Mouse (Mus musculus): ENCODE results near the gene Siah3. TPM values are rescaled to one million over a fixed set of nuclear protein-coding genes. Genes with fewer than 3 reads are reported as not detected.

Gene Siah3
- polyA plus RNA-seq, 1 experiment from 2014 or later: 0.08 TPM

- Histone ChIP-seq H3K27me3 (no peaks in the 10 kb centered on the region), H3K27ac (no peak overlapping the region), H3K9me3 (no peaks in the 10 kb centered on the region), H3K4me3 (replicated peaks) (no peak overlapping the region), H3K9ac (replicated peaks) (no peak overlapping the region), H3K4me1 (replicated peaks) (no peaks in the 10 kb centered on the region), H3K36me3 (no peaks in the 10 kb centered on the region), H3K4me2 (no peak overlapping the region)
- ATAC-seq (ENCODE audit: insufficient number of reproducible peaks, insufficient read depth, low FRiP score, low TSS enrichment, low read depth): no peak
- 44% methylated on average over 8 of the region's 8 CpGs for WGBS
Measured at GRCm38 (mm10) chr14:75505126-75505840, 49.5 kb downstream of the Siah3 start.

DNA sequence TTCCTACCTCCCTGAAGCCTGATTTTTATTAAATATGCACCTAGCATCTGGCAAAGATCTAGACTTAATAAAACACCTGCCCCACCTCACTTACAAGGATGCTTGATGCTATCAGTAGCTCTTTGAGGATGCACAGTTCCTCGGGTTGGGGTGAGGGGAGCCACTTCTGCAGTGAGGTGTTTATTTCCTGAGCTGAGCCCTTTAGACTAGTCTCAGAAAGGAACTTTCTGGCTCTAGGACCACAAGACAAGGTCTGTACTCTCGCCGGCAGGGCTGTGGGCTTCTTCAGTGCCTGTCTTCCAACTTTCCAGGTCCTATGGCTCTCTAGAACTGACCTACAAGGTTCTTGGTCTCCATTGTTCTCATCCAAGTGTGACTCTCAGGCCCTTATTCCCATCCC is 50.5 kb downstream of the Siah3 start:
- Histone ChIP-seq H3K27ac (no peak overlapping the region), H3K9me3 (no peaks in the 10 kb centered on the region), H3K27me3 (no peaks in the 10 kb centered on the region), H3K36me3 (no peaks in the 10 kb centered on the region), H3K4me1 (replicated peaks) (no peaks in the 10 kb centered on the region), H3K9ac (replicated peaks) (no peak overlapping the region), H3K4me2 (no peak overlapping the region), H3K4me3 (replicated peaks) (no peak overlapping the region)
- 73% methylated on average over 3 of the region's 3 CpGs for WGBS
- ATAC-seq (ENCODE audit: insufficient number of reproducible peaks, insufficient read depth, low FRiP score, low TSS enrichment, low read depth): no peak

GRCm38 (mm10) chr14:75510125-75510524 is 54.3 kb downstream of the Siah3 start:
- Histone ChIP-seq H3K27ac (no peak overlapping the region), H3K27me3 (no peaks in the 10 kb centered on the region), H3K4me1 (replicated peaks) (no peaks in the 10 kb centered on the region), H3K4me2 (no peak overlapping the region), H3K9me3 (no peaks in the 10 kb centered on the region), H3K36me3 (no peaks in the 10 kb centered on the region), H3K4me3 (replicated peaks) (no peak overlapping the region), H3K9ac (replicated peaks) (no peak overlapping the region)
- ATAC-seq (ENCODE audit: insufficient number of reproducible peaks, insufficient read depth, low FRiP score, low TSS enrichment, low read depth): 0 out of 2 replicates have a peak, but pooled peaks have one; percentile 42
- WGBS: 76% methylated on average over 6 of the region's 6 CpGs

GRCm38 (mm10) chr14:75512946-75513345 is 57.2 kb downstream of the Siah3 start:
- no peaks in the 10 kb centered on the region for H3K36me3 ChIP-seq
- H3K27me3 ChIP-seq: no peaks in the 10 kb centered on the region; the same call in 1 of the 2 replicates
- H3K4me3 ChIP-seq (replicated peaks): no peak overlapping the region
- ATAC-seq (ENCODE audit: insufficient number of reproducible peaks, insufficient read depth, low FRiP score, low TSS enrichment, low read depth): no peak
- no peak overlapping the region for H3K27ac ChIP-seq
- WGBS: 64% methylated on average over 3 of the region's 3 CpGs
- H3K9me3 ChIP-seq: no peaks in the 10 kb centered on the region
- no peaks in the 10 kb centered on the region for H3K4me1 ChIP-seq (replicated peaks)
- H3K4me2 ChIP-seq: no peak overlapping the region
- H3K9ac ChIP-seq (replicated peaks): no peak overlapping the region

DNA sequence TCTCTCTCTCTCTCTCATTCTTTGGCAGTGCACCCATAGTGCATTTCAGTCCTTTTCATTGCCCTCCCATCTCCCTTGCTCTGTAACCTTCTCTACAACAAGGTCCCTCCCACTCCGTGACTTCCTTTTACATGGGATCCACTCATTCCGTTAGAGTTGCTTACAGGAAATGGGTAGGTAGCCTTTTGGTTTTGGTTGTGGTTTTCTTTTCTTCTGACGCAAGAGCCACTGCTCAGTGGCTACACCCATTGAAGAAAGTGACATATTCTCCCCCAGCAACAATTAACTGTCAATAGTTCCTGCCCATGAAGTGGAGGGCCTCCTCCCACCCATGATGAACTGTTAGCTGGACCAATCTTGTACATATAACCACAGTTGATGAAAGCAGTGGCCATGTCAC is 60.4 kb downstream of the Siah3 start:
- H3K36me3 ChIP-seq: no peaks in the 10 kb centered on the region
- H3K27ac ChIP-seq: no peak overlapping the region
- no peak overlapping the region for H3K4me2 ChIP-seq
- H3K27me3 ChIP-seq: no peaks in the 10 kb centered on the region; the same call in 1 of the 2 replicates
- H3K9ac ChIP-seq (replicated peaks): no peak overlapping the region
- ATAC-seq (ENCODE audit: insufficient number of reproducible peaks, insufficient read depth, low FRiP score, low TSS enrichment, low read depth): no peak
- no peaks in the 10 kb centered on the region for H3K9me3 ChIP-seq
- WGBS: 87% methylated on average over 3 of the region's 3 CpGs
- no peak overlapping the region for H3K4me3 ChIP-seq (replicated peaks)
- no peaks in the 10 kb centered on the region for H3K4me1 ChIP-seq (replicated peaks)

DNA sequence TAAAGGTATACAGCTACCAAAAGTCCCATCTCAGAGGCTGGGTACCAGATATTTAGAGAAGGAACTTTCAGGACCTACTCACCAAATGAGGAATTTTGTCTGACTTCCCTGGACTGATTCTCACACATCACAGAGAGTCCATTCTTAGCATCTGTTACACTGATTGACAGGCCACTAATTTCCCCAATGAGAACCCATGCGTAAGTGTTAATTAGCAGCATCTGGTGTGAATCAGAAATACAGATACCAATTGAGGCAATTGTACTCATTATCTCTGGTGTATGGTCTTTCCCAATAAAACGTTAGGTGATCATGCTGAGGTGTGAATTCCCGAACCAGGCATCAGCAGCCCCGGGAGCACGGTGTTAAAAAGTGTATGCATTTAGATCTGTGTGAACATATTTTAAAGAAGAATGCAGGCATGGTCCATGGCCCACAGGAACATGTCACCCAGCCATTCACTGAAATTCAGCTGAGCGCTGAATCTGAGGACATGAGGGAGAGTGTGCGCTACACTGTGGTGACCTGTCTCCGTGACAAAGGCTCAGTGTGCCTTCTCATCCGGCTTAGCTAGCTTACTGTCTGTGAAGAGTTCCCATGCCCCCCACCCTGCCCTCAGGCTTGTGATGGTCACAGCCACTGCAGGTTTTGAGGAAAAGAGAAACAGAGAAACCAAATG is 61.3 kb downstream of the Siah3 start:
- Histone ChIP-seq H3K27ac (no peak overlapping the region), H3K4me1 (replicated peaks) (no peaks in the 10 kb centered on the region), H3K27me3 (no peaks in the 10 kb centered on the region; the same call in 1 of the 2 replicates), H3K9me3 (no peaks in the 10 kb centered on the region), H3K9ac (replicated peaks) (no peak overlapping the region), H3K4me3 (replicated peaks) (no peak overlapping the region), H3K4me2 (no peak overlapping the region), H3K36me3 (no peaks in the 10 kb centered on the region)
- ATAC-seq (ENCODE audit: insufficient number of reproducible peaks, insufficient read depth, low FRiP score, low TSS enrichment, low read depth): no peak
- 57% methylated on average over 9 of the region's 9 CpGs for WGBS

GRCm38 (mm10) chr14:75518196-75518887 is 62.6 kb downstream of the Siah3 start:
- no peak overlapping the region for H3K4me3 ChIP-seq (replicated peaks)
- H3K27ac ChIP-seq: no peak overlapping the region
- no peaks in the 10 kb centered on the region for H3K36me3 ChIP-seq
- H3K9ac ChIP-seq (replicated peaks): no peak overlapping the region
- H3K4me1 ChIP-seq (replicated peaks): no peaks in the 10 kb centered on the region
- WGBS: 85% methylated on average over 15 of the region's 15 CpGs
- H3K27me3 ChIP-seq: no peaks in the 10 kb centered on the region; the same call in 1 of the 2 replicates
- no peak overlapping the region for H3K4me2 ChIP-seq
- ATAC-seq (ENCODE audit: insufficient number of reproducible peaks, insufficient read depth, low FRiP score, low TSS enrichment, low read depth): no peak
- no peaks in the 10 kb centered on the region for H3K9me3 ChIP-seq

- Histone ChIP-seq H3K4me3 (replicated peaks) (no peak overlapping the region), H3K4me1 (replicated peaks) (no peaks in the 10 kb centered on the region), H3K36me3 (no peaks in the 10 kb centered on the region), H3K9ac (replicated peaks) (no peak overlapping the region), H3K9me3 (no peaks in the 10 kb centered on the region), H3K27ac (no peak overlapping the region), H3K4me2 (no peak overlapping the region), H3K27me3 (no peaks in the 10 kb centered on the region; the same call in 1 of the 2 replicates)
- 87% methylated on average over 6 of the region's 6 CpGs for WGBS
- no peak for ATAC-seq (ENCODE audit: insufficient number of reproducible peaks, insufficient read depth, low FRiP score, low TSS enrichment, low read depth)
Measured at GRCm38 (mm10) chr14:75518899-75519298, 63.1 kb downstream of the Siah3 start.

DNA sequence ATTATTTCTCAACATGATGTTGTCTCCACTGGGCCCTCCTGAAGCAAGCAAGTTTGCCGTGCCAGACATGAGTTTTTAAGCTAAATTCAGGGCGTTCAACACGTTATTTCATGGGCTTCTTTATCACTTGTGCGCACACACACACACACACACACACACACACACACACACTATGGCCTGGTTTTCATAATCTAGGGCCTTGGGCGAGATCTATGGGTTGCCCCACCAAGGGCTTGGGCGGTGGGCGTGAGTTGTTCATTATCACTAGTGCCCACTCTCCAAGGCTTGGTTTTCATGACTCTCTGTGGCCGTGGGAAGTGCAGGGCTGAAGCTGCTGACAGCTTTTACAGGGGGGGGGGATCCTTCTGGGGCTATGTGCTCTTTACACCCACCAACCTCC is 63.9 kb downstream of the Siah3 start:
- Histone ChIP-seq H3K4me3 (replicated peaks) (no peak overlapping the region), H3K36me3 (no peaks in the 10 kb centered on the region), H3K9me3 (no peaks in the 10 kb centered on the region), H3K4me1 (replicated peaks) (no peaks in the 10 kb centered on the region), H3K9ac (replicated peaks) (no peak overlapping the region), H3K4me2 (no peak overlapping the region), H3K27me3 (no peaks in the 10 kb centered on the region; the same call in 1 of the 2 replicates), H3K27ac (no peak overlapping the region)
- WGBS: 84% methylated on average over 8 of the region's 8 CpGs
- no peak for ATAC-seq (ENCODE audit: insufficient number of reproducible peaks, insufficient read depth, low FRiP score, low TSS enrichment, low read depth)

DNA sequence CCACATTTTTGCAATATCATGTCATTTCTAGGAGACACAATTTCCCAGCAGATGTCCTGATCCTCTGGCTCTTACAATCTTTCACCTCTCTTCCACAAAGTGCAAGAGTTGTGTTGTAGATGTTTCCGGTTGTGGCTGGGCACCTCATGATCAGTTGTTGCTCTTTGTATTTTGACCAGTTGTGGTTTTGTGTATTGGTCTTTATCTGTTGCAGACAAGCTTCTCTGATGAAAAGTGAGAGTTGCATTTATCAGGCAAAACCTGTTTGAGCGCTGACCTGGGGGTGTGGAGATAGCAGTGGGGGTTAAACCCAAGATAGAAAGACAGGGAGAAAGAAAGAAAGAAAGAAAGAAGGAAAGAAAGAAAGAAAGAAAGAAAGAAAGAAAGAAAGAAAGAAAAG is 68.9 kb downstream of the Siah3 start:
- Histone ChIP-seq H3K27me3 (no peaks in the 10 kb centered on the region; the same call in 1 of the 2 replicates), H3K9me3 (no peaks in the 10 kb centered on the region), H3K4me2 (no peak overlapping the region), H3K36me3 (no peaks in the 10 kb centered on the region), H3K4me1 (replicated peaks) (peaks cover 12% of the 10 kb centered on the region), H3K4me3 (replicated peaks) (no peak overlapping the region), H3K9ac (replicated peaks) (no peak overlapping the region), H3K27ac (no peak overlapping the region)
- no peak for ATAC-seq (ENCODE audit: insufficient number of reproducible peaks, insufficient read depth, low FRiP score, low TSS enrichment, low read depth)
- 91% methylated on average over 2 of the region's 2 CpGs for WGBS

DNA sequence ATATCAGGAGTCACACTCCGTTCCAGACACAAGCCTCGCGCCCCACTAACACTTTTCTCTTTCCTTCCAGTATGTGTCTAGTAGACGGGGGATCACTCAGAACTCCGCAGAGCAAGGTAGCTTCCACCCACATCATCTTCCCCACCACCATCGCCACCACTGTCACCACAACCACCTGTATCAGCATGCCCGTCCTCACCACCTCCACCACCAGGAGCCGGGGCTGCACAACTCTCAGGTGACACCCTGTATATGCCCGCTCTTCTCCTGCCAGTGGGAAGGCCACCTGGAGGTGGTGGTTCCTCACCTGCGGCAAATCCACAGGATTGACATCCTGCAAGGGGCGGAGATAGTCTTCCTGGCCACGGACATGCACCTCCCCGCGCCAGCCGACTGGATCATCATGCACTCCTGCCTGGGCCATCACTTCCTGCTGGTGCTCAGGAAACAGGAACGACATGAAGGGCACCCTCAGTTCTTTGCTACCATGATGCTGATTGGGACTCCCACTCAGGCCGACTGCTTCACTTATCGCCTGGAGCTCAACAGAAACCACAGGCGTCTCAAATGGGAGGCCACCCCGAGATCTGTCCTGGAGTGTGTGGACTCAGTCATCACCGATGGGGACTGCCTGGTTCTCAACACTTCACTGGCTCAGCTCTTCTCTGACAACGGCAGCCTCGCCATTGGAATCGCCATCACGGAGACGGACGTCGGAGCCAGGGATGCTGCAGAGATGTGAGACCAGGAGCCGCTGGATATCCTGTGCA is 69.8 kb downstream of the Siah3 start:
- peaks cover 21% of the 10 kb centered on the region for H3K4me1 ChIP-seq (replicated peaks)
- H3K9ac ChIP-seq (replicated peaks): no peak overlapping the region
- no peak overlapping the region for H3K4me2 ChIP-seq
- H3K27me3 ChIP-seq: no peaks in the 10 kb centered on the region; the same call in 1 of the 2 replicates
- H3K27ac ChIP-seq: no peak overlapping the region
- ATAC-seq (ENCODE audit: insufficient number of reproducible peaks, insufficient read depth, low FRiP score, low TSS enrichment, low read depth): no peak
- no peak overlapping the region for H3K4me3 ChIP-seq (replicated peaks)
- H3K36me3 ChIP-seq: no peaks in the 10 kb centered on the region
- H3K9me3 ChIP-seq: no peaks in the 10 kb centered on the region
- 88% methylated on average over 29 of the region's 29 CpGs for whole genome bisulfite sequencing

Measured in limb, embryonic 12.5 days (tissue).